Mouse (Mus musculus) retina, postnatal 7 days (tissue): ENCODE results near the gene Csf2.
"Not testable (repeated sequence)": the region's sequence is repeated elsewhere in the genome, so short reads cannot be mapped to it uniquely, and the experiment has no call there.

Experiments used
- DNase-seq: peaks from one replicate; pipeline ENCODE4 v3.0.0-alpha.2; 2012; ENCODE audit warnings: low read depth, low spot score

Gene Csf2

GRCm38 (mm10) chr11:54248940-54249717 is at the start of gene Csf2:
Gene Csf2, minus strand, starts transcription at chr11:54249667.
- no peak for DNase-seq

- no peak for DNase-seq
Observed at GRCm38 (mm10) chr11:54298777-54299176, 49.3 kb upstream of the Csf2 start.

GRCm38 (mm10) chr11:54297471-54297870 is 48.0 kb upstream of the Csf2 start:
- not testable (repeated sequence) for DNase-seq

GRCm38 (mm10) chr11:54296734-54297133 is 47.3 kb upstream of the Csf2 start:
- no peak for DNase-seq

GRCm38 (mm10) chr11:54295971-54296370 is 46.5 kb upstream of the Csf2 start:
- DNase-seq: no peak

- no peak for DNase-seq
Observed at GRCm38 (mm10) chr11:54293980-54294807, 44.7 kb upstream of the Csf2 start.

- DNase-seq: no peak
Observed at GRCm38 (mm10) chr11:54292163-54292562, 42.7 kb upstream of the Csf2 start.

GRCm38 (mm10) chr11:54287821-54288453 is 38.5 kb upstream of the Csf2 start:
- DNase-seq: no peak

- DNase-seq: no peak
Observed at GRCm38 (mm10) chr11:54271437-54271949, 22.0 kb upstream of the Csf2 start.

GRCm38 (mm10) chr11:54269191-54269896 is 19.9 kb upstream of the Csf2 start:
- DNase-seq: no peak

GRCm38 (mm10) chr11:54267177-54267576 is 17.7 kb upstream of the Csf2 start, which contains the start of gene Il3:
Gene Il3, minus strand, starts transcription at chr11:54267277.
- no peak for DNase-seq

- peak; percentile 57 for DNase-seq
Observed at GRCm38 (mm10) chr11:54264542-54264941, 15.1 kb upstream of the Csf2 start.

GRCm38 (mm10) chr11:54263405-54264031 is 14.1 kb upstream of the Csf2 start:
- no peak for DNase-seq

- DNase-seq: peak; percentile 88
Observed at GRCm38 (mm10) chr11:54256624-54257376, 7.3 kb upstream of the Csf2 start.

- DNase-seq: no peak
Observed at GRCm38 (mm10) chr11:54254114-54254513, 4.6 kb upstream of the Csf2 start.

GRCm38 (mm10) chr11:54250575-54250974 is 1.1 kb upstream of the Csf2 start:
- no peak for DNase-seq

GRCm38 (mm10) chr11:54249748-54250147 is 281 bp upstream of the Csf2 start:
- no peak for DNase-seq

- DNase-seq: no peak
Observed at GRCm38 (mm10) chr11:54247251-54247950, 2.1 kb downstream of the Csf2 start.

- no peak for DNase-seq
Observed at GRCm38 (mm10) chr11:54244465-54244864, 5.0 kb downstream of the Csf2 start.
